Mouse (Mus musculus): Measurements from ENCODE around the gene Rps15a.
A peak's percentile ranks its signal among the peaks of the same experiment; 100 is the strongest.

Rps15a gene

DNA sequence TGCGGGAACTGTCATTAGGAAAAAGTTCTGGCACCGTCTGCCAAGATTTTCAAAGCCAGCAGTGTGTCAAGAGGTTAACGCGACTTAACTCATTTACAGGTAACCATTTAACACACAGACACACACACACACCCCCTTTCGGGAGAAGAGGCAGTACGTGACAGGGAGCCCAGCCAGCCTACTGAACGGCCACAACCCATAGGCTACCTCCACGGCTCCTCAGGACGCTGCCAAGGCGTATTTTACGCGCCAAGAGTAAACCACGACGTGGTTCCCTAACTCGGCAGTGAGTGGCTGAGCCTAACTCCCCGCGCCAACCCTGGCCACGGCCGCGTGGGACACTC lies 483 bp downstream of the Rps15a start:
- DNase-seq (ENCODE audit: low spot score) = no peak

DNA sequence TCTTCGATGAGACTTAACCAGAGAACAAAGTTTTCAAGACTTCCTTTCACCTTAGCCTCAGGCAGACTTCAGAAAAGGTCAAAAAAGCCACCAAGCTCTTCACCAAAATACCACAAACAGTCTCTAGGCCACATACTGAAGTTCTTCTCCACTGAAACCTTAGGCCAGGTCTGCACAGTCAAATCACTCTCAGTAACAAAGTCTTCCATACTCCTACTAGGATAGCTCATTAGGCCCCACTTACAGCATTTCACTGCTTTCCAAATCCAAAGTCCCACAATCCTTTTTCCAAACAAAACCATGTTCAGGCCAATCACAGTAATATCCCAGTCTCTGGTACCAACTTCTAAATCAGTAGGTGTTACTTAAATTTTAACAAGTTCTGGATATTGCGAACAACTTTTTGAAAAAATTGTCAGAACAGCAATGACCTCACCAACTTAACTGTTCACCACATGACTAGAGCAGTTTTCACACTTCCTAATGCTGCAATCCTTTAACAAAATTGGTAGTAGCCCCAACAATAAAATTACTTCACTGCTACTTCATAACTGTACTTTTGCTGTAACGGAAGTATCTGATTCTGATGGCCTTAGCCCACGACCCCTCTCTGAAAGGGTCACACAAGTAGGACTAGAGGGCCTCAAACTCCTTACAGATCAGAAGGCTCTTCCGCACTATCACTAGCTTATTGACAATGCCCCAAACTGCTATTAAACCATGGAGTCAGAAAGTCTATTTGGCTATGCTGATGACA lies 2.3 kb downstream of the Rps15a start:
- DNase-seq (ENCODE audit: low spot score) = no peak

DNA sequence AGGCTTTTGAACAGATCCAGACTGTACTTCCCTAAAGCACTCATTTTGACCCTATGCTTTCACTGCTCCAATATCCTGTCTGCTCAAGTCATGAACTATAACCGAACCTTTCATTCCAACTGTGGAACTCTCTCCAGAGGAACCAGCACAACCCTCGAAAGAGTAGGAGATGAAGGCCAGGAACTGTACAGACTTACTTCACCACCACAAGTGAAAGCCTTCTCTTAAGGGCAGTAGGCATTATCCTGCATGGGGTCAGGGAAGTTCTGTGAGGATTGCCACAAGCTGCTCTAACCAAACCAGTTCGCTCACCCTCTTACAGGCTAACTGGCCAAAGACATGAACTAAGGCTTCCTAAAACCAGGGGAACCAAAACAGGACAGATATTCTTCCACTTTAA lies 4.9 kb downstream of the Rps15a start:
- no peak for DNase-seq (ENCODE audit: low spot score)

DNA sequence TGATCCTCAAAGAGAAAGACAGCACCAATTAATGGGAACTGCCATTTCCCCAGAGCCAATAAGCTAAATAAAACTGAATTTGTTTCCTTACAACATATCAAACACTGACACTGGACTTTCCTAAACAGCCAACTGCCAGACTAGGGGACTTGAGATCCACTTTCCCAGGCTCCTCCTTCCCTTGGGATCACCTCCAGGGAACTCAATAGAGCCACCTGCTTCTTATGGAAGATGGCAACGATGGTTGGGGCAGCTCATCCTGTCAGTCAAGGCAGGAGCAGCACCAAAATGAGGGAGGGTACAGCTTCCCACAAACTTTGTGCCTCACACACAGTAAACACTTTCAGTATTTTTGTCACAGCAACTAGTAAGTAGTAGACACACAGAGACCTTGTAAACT lies 8.3 kb downstream of the Rps15a start:
- DNase-seq (ENCODE audit: low spot score) = no peak

DNA sequence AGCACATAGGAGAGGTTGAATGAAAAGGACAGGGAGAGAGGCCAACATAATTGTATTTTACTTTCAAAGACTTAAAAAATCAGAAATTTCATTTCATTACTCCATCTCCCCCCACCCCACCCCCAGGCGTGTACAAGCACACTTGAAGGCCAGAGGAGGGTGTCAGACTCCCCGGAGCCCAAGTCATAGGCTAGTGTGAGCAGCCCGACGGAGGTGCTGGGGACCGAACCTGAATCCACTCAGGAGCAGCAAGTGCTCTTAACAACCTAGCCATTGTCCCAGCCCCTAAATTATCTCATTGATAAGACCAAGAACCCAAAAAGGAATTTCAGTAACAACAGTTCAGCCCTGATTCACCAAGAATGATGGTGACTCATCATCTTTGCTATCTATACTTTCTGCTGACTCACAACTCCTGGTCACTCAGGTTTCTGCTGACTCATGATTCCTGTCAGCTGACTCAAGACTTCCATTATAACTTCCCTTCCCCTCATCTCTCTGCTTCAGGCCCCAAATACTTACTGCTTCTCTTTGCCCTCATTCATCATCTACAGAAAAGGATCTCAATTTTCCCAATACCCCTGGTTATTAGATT lies 11.4 kb downstream of the Rps15a start:
- no peak for DNase-seq (ENCODE audit: low spot score)

DNA sequence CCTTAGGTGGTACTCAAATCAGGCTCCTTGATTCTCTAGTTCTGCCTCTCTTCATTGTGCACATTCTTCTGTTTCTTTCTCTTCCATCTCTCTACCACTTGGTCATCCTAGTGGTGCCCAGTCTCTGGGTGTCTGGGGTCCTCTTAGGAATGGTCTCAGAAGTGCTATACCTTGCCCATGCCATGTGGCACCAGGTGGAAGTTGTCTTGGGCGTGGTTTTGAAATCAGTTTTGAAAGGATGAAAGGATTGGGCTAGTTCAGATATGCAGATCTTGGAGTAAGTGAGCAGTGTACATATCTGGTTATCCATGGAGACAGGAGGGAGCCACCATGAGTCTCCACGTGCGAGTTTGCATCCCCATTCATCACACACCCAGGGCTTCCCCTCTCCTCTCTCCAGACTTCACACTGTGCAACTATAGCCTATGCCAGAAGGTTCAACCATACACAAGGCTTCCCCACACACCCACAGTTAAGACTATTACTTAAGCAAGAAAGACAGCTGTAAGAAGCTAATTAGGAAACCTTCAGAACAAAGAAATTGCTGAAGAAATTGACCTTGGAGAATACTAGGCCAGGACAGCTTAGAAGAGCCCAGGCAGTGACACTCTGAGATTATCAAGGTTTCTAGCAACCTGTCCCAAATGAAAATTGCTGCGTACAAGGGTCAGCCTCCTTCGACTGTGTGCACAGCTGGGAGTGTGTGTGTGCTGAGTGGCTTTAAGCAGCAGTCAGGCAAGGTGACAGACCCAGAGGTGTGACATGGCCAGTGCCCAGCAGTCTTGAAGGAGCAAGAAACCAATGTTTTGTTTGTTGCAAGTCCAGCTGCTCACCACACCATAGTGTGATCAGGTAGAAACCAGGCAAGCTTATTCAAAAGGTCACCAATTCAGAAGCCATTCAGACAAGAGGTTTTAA lies 12.3 kb downstream of the Rps15a start:
- DNase-seq (ENCODE audit: low spot score) = no peak

DNA sequence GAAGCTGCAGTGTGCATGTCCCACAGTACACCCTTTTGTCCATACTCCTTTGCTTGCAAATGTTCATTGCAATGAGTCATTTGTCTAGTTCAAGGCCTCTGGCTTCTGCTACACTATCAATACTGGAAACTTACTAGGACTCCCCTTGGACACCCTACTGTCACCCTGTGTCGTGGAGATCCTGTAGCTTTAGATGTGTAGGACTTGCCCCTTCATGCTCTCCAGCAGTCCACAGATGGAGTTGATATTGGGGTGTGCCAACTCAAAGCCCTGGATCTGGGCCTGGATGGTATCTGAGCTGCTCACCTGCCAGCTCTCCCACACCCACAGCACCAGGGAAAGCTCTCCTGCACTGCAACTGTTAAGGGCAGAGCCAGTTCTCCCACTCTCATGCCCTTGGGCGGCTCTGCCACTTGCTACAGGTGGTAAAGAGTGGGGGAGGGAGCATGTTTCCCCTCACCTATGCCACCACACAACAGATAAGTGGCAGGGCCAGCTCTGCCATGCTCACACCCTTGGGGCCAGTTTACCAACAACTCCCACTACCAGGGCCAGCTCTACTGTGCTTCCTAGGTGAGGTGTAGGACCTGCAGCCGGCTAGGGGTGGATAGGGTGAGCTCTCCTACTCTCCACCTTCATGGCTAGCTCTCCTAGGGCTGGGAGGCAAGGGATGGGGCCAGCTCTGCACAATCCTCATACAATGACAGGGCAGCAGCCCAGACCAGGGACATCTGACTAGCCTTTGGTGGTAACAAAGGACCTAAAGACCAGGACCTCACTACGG lies 13.1 kb downstream of the Rps15a start:
- DNase-seq (ENCODE audit: low spot score) = no peak

DNA sequence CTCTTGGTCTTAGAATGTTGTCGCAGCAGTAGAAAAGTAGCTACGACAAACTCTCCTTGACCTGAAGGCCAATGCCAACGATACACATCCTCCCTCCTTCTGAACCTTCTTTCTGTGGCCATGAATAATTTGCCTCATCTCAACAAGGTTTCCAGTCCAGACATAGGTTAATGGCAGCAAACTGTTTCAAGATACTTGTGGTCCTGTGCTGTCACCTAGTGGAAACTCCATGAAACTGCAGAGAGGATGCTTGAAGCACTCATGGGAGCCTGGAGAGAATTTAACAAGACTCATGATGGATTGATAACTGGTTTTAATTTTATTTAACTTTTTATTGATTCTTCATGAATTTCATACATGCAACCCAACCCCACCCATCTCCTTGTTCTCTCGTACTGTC lies 13.8 kb downstream of the Rps15a start:
- DNase-seq (ENCODE audit: low spot score) = peak; percentile 16

DNA sequence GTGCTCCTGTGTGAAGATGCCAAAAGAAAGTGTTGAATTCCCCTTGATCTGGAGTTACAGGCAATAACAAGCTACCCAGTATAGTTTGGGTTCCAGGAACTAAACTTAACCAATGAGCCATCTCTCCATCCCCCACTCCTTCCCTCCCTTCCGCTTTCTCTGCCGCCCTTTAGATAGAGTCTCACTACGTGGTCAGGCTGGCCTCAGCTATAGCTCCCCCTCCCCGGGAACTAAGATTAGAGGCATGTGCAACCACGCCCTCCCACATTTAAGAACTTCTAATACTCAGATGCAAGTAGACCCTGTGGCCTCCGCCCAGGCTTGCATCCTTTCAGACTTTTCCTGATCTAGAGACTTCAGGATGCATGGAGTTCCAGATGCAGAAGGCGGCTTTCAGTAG lies 18.4 kb downstream of the Rps15a start:
- no peak for DNase-seq (ENCODE audit: low spot score)

DNA sequence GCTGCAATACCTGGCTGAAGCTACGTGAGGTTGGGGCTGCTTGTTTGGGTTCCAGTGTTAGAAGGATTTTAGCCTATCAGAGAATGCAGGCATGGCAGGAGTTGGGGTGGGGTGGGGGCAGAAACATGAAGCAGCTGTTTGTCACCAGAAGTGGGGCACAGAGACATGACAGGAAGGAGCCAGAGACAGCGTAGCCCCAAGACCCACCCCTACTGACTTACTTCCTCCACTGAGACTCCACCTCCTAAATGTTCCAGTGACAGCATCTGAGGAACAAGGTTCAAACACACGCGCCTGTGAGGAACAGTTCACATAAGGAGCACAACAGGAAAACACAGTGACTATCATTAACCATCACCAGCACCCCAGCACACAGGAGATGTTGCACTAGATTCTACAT lies 36.0 kb downstream of the Rps15a start:
- no peak for DNase-seq (ENCODE audit: low spot score)

DNA sequence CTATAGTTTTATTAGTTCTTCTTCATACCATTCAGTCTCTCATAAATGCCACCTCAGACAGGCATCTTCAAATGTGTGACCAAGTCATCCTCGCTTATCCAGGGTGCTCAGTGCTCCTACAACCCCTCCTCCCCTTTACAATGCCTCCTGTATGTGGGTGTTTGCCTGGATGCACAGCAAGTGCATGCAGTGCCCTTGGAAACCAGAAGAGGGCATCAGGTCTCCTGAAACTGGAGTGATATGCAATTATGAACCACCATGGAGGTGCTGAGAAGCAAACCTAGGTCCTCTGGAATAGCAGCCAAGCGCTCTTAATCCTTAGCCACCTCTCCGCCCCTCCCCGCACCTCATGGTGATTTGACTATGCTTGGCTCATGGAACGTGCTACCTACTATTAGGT lies 36.9 kb downstream of the Rps15a start:
- no peak for DNase-seq (ENCODE audit: low spot score)

DNA sequence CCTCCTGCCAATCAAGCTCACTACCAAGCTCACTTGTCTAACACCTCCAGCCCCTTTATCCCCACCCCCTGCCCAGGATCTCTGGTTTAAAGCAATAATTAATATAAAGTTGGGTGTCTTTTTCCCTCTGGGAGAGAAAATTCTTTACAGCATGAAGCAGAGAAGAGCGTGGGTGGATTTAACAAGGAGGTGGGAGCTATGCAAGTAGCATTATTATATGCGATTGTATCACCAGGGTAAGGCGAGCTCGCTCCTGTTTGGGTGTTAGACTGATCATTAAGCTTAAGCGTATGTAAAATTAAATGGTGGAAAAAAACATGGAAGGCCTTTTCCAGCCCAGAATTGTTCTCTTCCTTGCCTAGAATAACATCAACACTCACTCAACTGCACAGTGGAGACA lies 48.7 kb downstream of the Rps15a start:
- DNase-seq (ENCODE audit: low spot score) = no peak

DNA sequence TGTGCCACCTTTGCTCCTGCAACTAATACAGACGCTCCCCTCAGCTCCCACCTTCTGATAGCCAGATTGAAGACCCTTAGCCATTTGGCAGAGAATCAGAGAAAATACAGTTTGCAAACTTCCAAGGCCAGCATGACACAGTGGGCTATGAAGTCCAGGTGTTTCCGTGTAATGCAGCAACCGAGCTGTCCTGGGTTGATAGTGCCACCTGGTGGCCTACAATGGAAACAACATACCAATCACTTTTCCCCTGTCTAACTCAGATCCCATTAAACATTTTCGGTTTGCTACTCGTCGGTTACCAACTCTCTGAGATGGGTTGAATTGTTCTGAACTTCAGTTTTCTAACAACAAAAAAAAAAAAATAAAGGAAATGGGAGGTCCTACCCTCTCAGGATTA lies 59.7 kb downstream of the Rps15a start:
- no peak for DNase-seq (ENCODE audit: low spot score)

All from urinary bladder, postnatal 14 days (tissue).